Mouse (Mus musculus): ENCODE results near the gene Dazap2. TPM values are rescaled to one million over a fixed set of nuclear protein-coding genes. Genes with fewer than 3 reads are reported as not detected.
"Not testable (repeated sequence)": the region's sequence is repeated elsewhere in the genome, so short reads cannot be mapped to it uniquely, and the experiment has no call there.

The Dazap2 gene
- polyA plus RNA-seq, 1 experiment from 2014 or later: 171 TPM

DNA sequence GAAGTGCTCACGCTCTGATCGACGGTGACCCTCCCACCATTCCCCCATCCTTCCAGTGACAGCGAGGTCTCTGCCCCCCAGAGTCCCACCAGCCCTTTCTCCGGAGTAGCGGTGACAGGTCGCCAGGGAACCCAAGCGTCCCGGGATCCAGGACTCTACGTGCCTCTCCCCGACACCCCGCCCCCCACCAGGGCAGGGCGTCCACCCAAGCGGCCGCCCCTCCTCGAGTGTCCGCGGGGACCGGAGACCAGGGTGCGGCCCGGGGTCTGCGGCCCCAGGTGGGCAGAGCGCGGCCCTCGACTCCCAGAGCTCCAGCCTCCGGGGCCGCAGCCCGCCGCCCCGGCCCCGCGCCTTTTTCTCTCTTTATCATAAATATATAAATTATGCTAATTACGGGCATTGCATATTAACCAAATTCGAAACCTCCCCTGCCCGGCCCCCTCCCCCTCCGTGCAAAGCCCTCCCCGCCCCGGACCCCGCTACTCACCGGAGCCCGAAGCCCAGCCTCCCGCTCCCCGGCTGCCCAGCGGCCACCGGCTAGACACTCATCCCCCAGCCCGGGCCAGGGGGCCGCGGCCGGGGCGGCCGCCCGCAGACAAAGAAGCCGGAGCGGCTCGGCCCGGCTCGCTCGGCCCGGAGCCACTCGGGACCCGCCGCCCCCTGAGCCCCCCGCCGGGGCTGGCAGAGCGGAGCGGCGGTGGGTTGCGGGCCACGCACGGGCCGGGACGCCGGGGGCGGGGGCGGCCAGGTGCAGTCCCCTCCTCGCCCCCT is 15.7 kb upstream of the Dazap2 start, which contains the start of gene Pou6f1:
Pou6f1 (minus strand) TSS at position 709 of the 771 bp plus-strand sequence.
- no peaks in the 10 kb centered on the region for H3K36me3 ChIP-seq (ENCODE audit: control insufficient read depth, insufficient read depth, low read length)
- peak; percentile 78 for ATAC-seq (ENCODE audit: low FRiP score, low TSS enrichment)
- H3K27ac ChIP-seq (replicated peaks; ENCODE audit: low read depth, low read length): peak within 1 kb of the TSS; percentile 91
- no peaks in the 10 kb centered on the region for H3K27me3 ChIP-seq (ENCODE audit: control insufficient read depth, insufficient read depth, low read length)
- H3K9ac ChIP-seq (replicated peaks; ENCODE audit: low read length): peak within 1 kb of the TSS; percentile 99
- H3K4me2 ChIP-seq (ENCODE audit: low read length): peak within 1 kb of the TSS; percentile 79
- H3K4me1 ChIP-seq (ENCODE audit: control insufficient read depth, insufficient read depth, low read length): peaks cover 17% of the 10 kb centered on the region
- under 1% methylated on average over 70 of the region's 76 CpGs for WGBS
- no peaks in the 10 kb centered on the region for H3K9me3 ChIP-seq (ENCODE audit: control insufficient read depth, low read length)
- H3K4me3 ChIP-seq (replicated peaks; ENCODE audit: low read depth, low read length): peak within 1 kb of the TSS; percentile 82
- DNase-seq: peak; percentile 72

DNA sequence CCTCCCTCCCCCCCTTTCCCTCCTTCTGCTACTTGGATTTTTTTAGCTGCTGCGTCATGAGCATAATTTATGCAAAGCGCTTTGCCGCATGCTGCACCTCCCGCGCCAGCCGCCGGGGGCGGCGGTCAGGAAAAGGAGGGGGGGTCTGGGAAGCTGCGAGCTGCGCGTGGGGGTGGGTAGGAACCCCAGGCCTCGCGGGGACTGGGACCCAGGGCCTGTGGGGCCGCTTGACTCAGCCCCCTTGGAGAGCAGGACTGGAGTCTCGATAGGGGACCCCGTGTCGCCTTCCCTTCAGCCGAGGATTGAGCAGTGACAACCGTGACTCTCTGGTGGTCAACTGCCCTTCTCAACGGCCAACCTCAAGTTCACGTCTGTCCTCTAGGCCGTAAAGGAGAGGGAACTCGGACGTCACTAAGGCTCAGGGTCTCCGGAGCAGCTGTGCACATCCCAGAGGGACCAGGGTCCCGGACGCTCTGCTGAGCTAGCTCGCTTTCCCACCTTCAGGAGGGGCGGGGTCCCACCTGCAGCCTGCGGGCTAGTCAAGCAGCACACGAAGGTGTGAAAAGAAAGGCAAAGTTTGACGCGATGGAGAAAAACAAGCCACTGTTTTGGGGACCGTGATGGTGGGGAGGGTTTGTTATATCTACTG is 15.0 kb upstream of the Dazap2 start:
- peak overlapping the region; percentile 91 for H3K27ac ChIP-seq (replicated peaks; ENCODE audit: low read depth, low read length)
- H3K9ac ChIP-seq (replicated peaks; ENCODE audit: low read length): peak overlapping the region; percentile 99
- peak; percentile 93 for DNase-seq
- no peaks in the 10 kb centered on the region for H3K27me3 ChIP-seq (ENCODE audit: control insufficient read depth, insufficient read depth, low read length)
- ATAC-seq (ENCODE audit: low FRiP score, low TSS enrichment): peak; percentile 79
- H3K4me1 ChIP-seq (ENCODE audit: control insufficient read depth, insufficient read depth, low read length): peaks cover 23% of the 10 kb centered on the region
- under 1% methylated on average over 35 of the region's 35 CpGs for WGBS
- H3K9me3 ChIP-seq (ENCODE audit: control insufficient read depth, low read length): no peaks in the 10 kb centered on the region
- H3K36me3 ChIP-seq (ENCODE audit: control insufficient read depth, insufficient read depth, low read length): no peaks in the 10 kb centered on the region
- peak overlapping the region; percentile 79 for H3K4me2 ChIP-seq (ENCODE audit: low read length)
- H3K4me3 ChIP-seq (replicated peaks; ENCODE audit: low read depth, low read length): peak overlapping the region; percentile 82

DNA sequence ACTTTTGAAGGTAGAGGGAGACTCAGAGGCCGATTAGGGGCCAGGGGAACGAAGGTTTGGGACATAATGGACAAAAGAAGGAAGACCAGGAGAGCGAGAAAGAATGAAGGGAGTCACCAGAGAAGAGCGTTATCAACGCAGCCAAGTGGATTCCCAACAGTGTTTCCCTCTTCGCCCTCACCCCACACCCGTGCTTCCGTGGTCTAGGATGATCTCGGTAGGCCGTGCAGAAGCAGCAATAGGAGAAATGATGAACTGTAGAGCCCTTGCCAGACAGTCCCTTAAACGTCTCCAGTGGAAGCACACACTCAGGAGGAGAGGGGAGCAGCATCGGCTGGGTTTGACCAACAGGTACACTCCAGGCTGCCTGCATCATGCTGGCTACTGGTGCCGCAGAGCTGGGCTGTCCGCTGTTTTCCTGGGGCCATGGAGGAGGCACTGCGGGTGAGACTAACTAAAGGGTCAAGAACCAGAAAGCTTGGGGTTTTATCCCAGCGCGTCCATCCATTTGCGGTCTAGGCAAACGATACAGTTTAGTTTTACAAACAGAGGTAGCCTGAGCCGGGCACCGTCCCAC is 14.4 kb upstream of the Dazap2 start:
- 18% methylated on average over 21 of the region's 21 CpGs for WGBS
- H3K4me1 ChIP-seq (ENCODE audit: control insufficient read depth, insufficient read depth, low read length): peaks cover 28% of the 10 kb centered on the region
- no peaks in the 10 kb centered on the region for H3K9me3 ChIP-seq (ENCODE audit: control insufficient read depth, low read length)
- peak overlapping the region; percentile 79 for H3K4me2 ChIP-seq (ENCODE audit: low read length)
- DNase-seq: peak; percentile 21
- H3K9ac ChIP-seq (replicated peaks; ENCODE audit: low read length): no peak overlapping the region; the same call in 1 of the 2 replicates
- H3K27me3 ChIP-seq (ENCODE audit: control insufficient read depth, insufficient read depth, low read length): no peaks in the 10 kb centered on the region
- peak overlapping the region; percentile 82 for H3K4me3 ChIP-seq (replicated peaks; ENCODE audit: low read depth, low read length)
- H3K27ac ChIP-seq (replicated peaks; ENCODE audit: low read depth, low read length): peak overlapping the region; percentile 3; the same call in 1 of the 2 replicates
- H3K36me3 ChIP-seq (ENCODE audit: control insufficient read depth, insufficient read depth, low read length): no peaks in the 10 kb centered on the region
- ATAC-seq (ENCODE audit: low FRiP score, low TSS enrichment): no peak

DNA sequence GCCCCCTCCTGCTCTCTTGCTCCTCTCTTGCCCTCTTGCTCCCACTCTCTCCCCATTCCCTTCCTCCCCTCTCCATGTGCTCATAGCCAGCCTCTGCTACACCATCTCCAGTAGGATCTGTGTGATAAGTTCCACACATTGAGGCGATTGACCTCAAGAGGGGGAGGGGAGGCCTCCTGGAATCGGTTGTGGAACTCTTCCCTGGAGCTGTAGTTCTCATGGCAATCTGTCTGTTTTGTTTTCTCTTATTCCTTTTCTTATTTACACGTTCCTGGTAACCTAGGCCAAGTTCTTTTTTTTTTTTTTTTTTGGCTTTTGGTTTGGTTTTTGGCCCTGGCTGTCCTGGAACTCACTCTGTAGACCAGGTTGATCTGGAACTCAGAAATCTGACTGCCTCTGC is 13.5 kb upstream of the Dazap2 start:
- ATAC-seq (ENCODE audit: low FRiP score, low TSS enrichment) (no peak), DNase-seq (no peak)
- Histone ChIP-seq H3K4me1 (ENCODE audit: control insufficient read depth, insufficient read depth, low read length) (peaks cover 28% of the 10 kb centered on the region), H3K27ac (replicated peaks; ENCODE audit: low read depth, low read length) (no peak overlapping the region), H3K4me2 (ENCODE audit: low read length) (no peak overlapping the region), H3K27me3 (ENCODE audit: control insufficient read depth, insufficient read depth, low read length) (no peaks in the 10 kb centered on the region), H3K9ac (replicated peaks; ENCODE audit: low read length) (no peak overlapping the region), H3K9me3 (ENCODE audit: control insufficient read depth, low read length) (no peaks in the 10 kb centered on the region), H3K36me3 (ENCODE audit: control insufficient read depth, insufficient read depth, low read length) (no peaks in the 10 kb centered on the region), H3K4me3 (replicated peaks; ENCODE audit: low read depth, low read length) (no peak overlapping the region)
- 59% methylated on average over 3 of the region's 3 CpGs for WGBS

DNA sequence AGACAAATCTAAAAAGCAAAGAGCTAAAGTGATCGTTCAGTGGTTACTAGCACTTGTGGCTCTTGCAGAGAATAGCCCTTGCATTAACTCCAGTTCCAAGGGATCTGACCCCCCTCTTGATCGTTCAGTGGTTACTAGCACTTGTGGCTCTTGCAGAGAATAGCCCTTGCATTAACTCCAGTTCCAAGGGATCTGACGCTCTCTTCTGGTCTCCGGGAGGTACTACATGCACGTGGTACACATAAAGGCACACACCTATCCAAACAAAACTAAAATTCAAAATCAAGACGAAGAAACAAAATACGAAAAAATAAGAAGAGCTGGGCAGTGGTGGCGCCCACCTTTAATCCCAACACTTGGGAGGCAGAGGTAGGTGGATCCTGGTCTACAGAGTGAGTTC is 8.5 kb upstream of the Dazap2 start:
- peaks cover 12% of the 10 kb centered on the region for H3K4me1 ChIP-seq (ENCODE audit: control insufficient read depth, insufficient read depth, low read length)
- H3K9ac ChIP-seq (replicated peaks; ENCODE audit: low read length); H3K4me3 ChIP-seq (replicated peaks; ENCODE audit: low read depth, low read length); H3K27me3 ChIP-seq (ENCODE audit: control insufficient read depth, insufficient read depth, low read length); H3K9me3 ChIP-seq (ENCODE audit: control insufficient read depth, low read length); H3K36me3 ChIP-seq (ENCODE audit: control insufficient read depth, insufficient read depth, low read length); H3K27ac ChIP-seq (replicated peaks; ENCODE audit: low read depth, low read length); ATAC-seq (ENCODE audit: low FRiP score, low TSS enrichment); H3K4me2 ChIP-seq (ENCODE audit: low read length); DNase-seq: not testable (repeated sequence)
- 92% methylated on average over 8 of the region's 8 CpGs for WGBS

DNA sequence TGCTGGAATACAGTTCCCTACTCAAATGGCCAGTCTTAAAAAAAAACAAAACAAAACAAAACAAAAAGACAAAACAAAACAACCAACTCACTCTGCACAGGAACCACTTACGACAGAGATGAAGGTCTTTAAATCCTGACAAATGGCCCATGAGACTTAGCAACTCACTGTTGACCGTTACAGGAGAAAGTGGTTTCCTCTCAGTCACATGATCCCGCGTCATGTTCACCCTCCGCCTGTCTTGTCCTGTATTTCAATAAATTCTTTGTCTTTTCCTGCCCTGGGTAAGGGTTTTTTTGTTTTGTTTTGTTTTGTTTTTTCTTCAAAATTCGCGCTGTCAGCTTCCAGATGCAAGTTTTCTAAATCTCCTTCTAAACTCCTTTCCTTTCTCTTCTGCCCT is 3.2 kb upstream of the Dazap2 start:
- no peak overlapping the region for H3K27ac ChIP-seq (replicated peaks; ENCODE audit: low read depth, low read length)
- no peaks in the 10 kb centered on the region for H3K36me3 ChIP-seq (ENCODE audit: control insufficient read depth, insufficient read depth, low read length)
- H3K4me3 ChIP-seq (replicated peaks; ENCODE audit: low read depth, low read length): no peak overlapping the region
- no peak overlapping the region for H3K4me2 ChIP-seq (ENCODE audit: low read length)
- DNase-seq (no peak), ATAC-seq (ENCODE audit: low FRiP score, low TSS enrichment) (no peak)
- H3K4me1 ChIP-seq (ENCODE audit: control insufficient read depth, insufficient read depth, low read length): peaks cover 17% of the 10 kb centered on the region
- no peak overlapping the region for H3K9ac ChIP-seq (replicated peaks; ENCODE audit: low read length)
- H3K27me3 ChIP-seq (ENCODE audit: control insufficient read depth, insufficient read depth, low read length): no peaks in the 10 kb centered on the region
- no peaks in the 10 kb centered on the region for H3K9me3 ChIP-seq (ENCODE audit: control insufficient read depth, low read length)
- whole genome bisulfite sequencing: 89% methylated on average over 7 of the region's 7 CpGs

DNA sequence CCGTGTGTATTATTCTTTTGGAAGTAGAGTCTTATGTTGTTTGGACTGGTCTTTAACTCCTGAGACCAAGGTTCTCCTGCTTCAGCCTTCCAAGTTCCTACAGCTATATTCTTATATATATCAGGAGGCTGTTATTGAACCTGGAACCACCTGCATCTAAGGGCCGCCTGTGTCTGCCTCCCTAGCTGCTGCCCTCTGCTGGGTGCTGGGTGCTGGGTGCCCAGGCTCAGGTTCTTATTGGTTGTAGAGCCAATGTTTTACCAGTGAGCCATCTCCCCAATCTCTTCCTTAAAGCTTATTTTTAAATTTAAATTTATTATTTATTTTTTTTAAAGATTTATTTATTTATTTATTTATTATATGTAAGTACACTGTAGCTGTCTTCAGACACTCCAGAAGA is 2.7 kb upstream of the Dazap2 start:
- no peak overlapping the region for H3K9ac ChIP-seq (replicated peaks; ENCODE audit: low read length)
- no peaks in the 10 kb centered on the region for H3K9me3 ChIP-seq (ENCODE audit: control insufficient read depth, low read length)
- H3K4me2 ChIP-seq (ENCODE audit: low read length): no peak overlapping the region
- H3K4me1 ChIP-seq (ENCODE audit: control insufficient read depth, insufficient read depth, low read length): peaks cover 18% of the 10 kb centered on the region
- WGBS: 83% methylated on average over 2 of the region's 2 CpGs
- DNase-seq (no peak), ATAC-seq (ENCODE audit: low FRiP score, low TSS enrichment) (no peak)
- H3K4me3 ChIP-seq (replicated peaks; ENCODE audit: low read depth, low read length): no peak overlapping the region
- no peaks in the 10 kb centered on the region for H3K27me3 ChIP-seq (ENCODE audit: control insufficient read depth, insufficient read depth, low read length)
- H3K36me3 ChIP-seq (ENCODE audit: control insufficient read depth, insufficient read depth, low read length): no peaks in the 10 kb centered on the region
- no peak overlapping the region for H3K27ac ChIP-seq (replicated peaks; ENCODE audit: low read depth, low read length)

DNA sequence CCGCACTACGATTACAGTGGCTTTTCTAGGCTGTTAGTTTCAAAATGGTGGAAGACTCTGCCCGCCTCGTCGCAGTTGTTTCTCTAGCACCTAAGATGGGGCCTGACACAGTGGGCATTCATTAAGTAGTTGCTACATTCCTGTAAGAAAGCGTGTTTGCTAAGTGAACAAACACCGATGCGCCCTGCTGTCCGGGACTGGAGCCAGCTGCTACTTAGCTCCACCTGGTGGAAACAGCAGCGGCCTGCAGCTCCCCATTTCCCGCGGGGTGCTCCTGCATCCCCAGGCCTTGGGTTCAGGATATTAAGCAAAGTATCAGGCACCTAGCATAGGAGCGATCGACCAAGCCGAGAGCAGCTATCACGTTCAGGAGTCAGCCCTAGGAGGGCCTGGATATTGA is 1.6 kb upstream of the Dazap2 start:
- peak; percentile 90 for DNase-seq
- H3K4me1 ChIP-seq (ENCODE audit: control insufficient read depth, insufficient read depth, low read length): peaks cover 18% of the 10 kb centered on the region
- H3K4me2 ChIP-seq (ENCODE audit: low read length): peak overlapping the region; percentile 27; the same call in 1 of the 2 replicates
- no peaks in the 10 kb centered on the region for H3K27me3 ChIP-seq (ENCODE audit: control insufficient read depth, insufficient read depth, low read length)
- H3K9me3 ChIP-seq (ENCODE audit: control insufficient read depth, low read length): no peaks in the 10 kb centered on the region
- ATAC-seq (ENCODE audit: low FRiP score, low TSS enrichment): no peak
- 0 out of 2 replicates have a peak overlapping the region, but pooled peaks have one; percentile 11 for H3K4me3 ChIP-seq (replicated peaks; ENCODE audit: low read depth, low read length)
- H3K27ac ChIP-seq (replicated peaks; ENCODE audit: low read depth, low read length): no peak overlapping the region
- H3K36me3 ChIP-seq (ENCODE audit: control insufficient read depth, insufficient read depth, low read length): peaks cover 9% of the 10 kb centered on the region
- H3K9ac ChIP-seq (replicated peaks; ENCODE audit: low read length): no peak overlapping the region; the same call in 1 of the 2 replicates
- 10% methylated on average over 16 of the region's 16 CpGs for WGBS

Measured in midbrain, embryonic 14.5 days (tissue).